Mouse (Mus musculus): ENCODE results near the gene Mt1.

Mt1 gene

GRCm38 (mm10) chr8:94173848-94174403 lies 5.0 kb upstream of the Mt1 start:
- DNase-seq: no peak

- no peak for DNase-seq
These were observed 4.2 kb upstream of the Mt1 start for GRCm38 (mm10) chr8:94174619-94175213.

- no peak for DNase-seq
These were observed 1.0 kb upstream of the Mt1 start for GRCm38 (mm10) chr8:94177716-94178390.

- DNase-seq: peak in 1 of 2 experiments; percentile 40
These were observed 1.1 kb downstream of the Mt1 start for GRCm38 (mm10) chr8:94179713-94180560.

- DNase-seq: no peak
These were observed 1.7 kb downstream of the Mt1 start for GRCm38 (mm10) chr8:94180561-94180908.

- no peak for DNase-seq
These were observed 3.4 kb downstream of the Mt1 start for GRCm38 (mm10) chr8:94182055-94182929.

- peak; percentile 91 to 92 for DNase-seq
These were observed 4.2 kb downstream of the Mt1 start for GRCm38 (mm10) chr8:94183117-94183516.

- DNase-seq: no peak
These were observed 5.5 kb downstream of the Mt1 start for GRCm38 (mm10) chr8:94184357-94184843.

- DNase-seq: no peak
These were observed 6.9 kb downstream of the Mt1 start for GRCm38 (mm10) chr8:94185791-94186190.

GRCm38 (mm10) chr8:94186542-94186941 lies 7.7 kb downstream of the Mt1 start:
- peak; percentile 90 to 93 for DNase-seq

- DNase-seq: no peak
These were observed 8.6 kb downstream of the Mt1 start for GRCm38 (mm10) chr8:94187290-94188002.

GRCm38 (mm10) chr8:94189275-94190031 lies 10.6 kb downstream of the Mt1 start:
- DNase-seq: peak in 1 of 2 experiments; percentile 29

- DNase-seq: peak; percentile 90
These were observed 12.3 kb downstream of the Mt1 start for GRCm38 (mm10) chr8:94191101-94191691.

- DNase-seq: no peak
These were observed 14.0 kb downstream of the Mt1 start for GRCm38 (mm10) chr8:94192926-94193325.

- DNase-seq: no peak
These were observed 15.8 kb downstream of the Mt1 start for GRCm38 (mm10) chr8:94194591-94195223.

- peak; percentile 60 to 69 for DNase-seq
These were observed 20.5 kb downstream of the Mt1 start for GRCm38 (mm10) chr8:94199202-94199869.

GRCm38 (mm10) chr8:94204043-94204442 lies 25.2 kb downstream of the Mt1 start:
- no peak for DNase-seq

- DNase-seq: peak; percentile 70 to 85
These were observed 26.9 kb downstream of the Mt1 start for GRCm38 (mm10) chr8:94205736-94206135.

- DNase-seq: no peak
These were observed 27.4 kb downstream of the Mt1 start for GRCm38 (mm10) chr8:94206256-94206655.
